Mouse (Mus musculus) kidney, embryonic 14.5 days (tissue): ENCODE data around the gene 4930455H04Rik. TPM values are rescaled to one million over a fixed set of nuclear protein-coding genes. Genes with fewer than 3 reads are reported as not detected.

Source experiments
- polyA plus RNA-seq: library from polyadenylated mRNA; unstranded; fragments of >200 nt; fragmentation: Nextera tagmentation; extraction: Ambion mirVana; gene quantifications from 2 replicates; pipeline ENCODE4 v1.2.1, GENCODE M21; 2014

Gene 4930455H04Rik
- polyA plus RNA-seq, 1 experiment from 2014 or later, result not detected

Other genes starting within 250 kb of the 4930455H04Rik start
- gene Agl, start 160.1 kb upstream of the 4930455H04Rik start, polyA plus RNA-seq, result 13.0 and 22.2 TPM in 2 replicates
- gene Frrs1, start 108.8 kb upstream of the 4930455H04Rik start, polyA plus RNA-seq, result 20.2 and 21.2 TPM in 2 replicates
- gene Palmd, start 720 bp downstream of the 4930455H04Rik start, polyA plus RNA-seq, result 1.6 and 1.7 TPM in 2 replicates